Mouse (Mus musculus) heart, postnatal 0 days (tissue): Measurements from ENCODE around the gene Myo5c. TPM values are rescaled to one million over a fixed set of nuclear protein-coding genes. Genes with fewer than 3 reads are reported as not detected.
A peak's percentile ranks its signal among the peaks of the same experiment; 100 is the strongest.

Source experiments
- ATAC-seq: fragments of 200-750 bp; cut with Nextera tagmentation; 2 replicates; pipeline ENCODE4 v1.8.0; 2017; ENCODE audit warnings: low read depth, moderate number of reproducible peaks, moderate library complexity; ENCODE audit not compliant: insufficient read depth
- DNase-seq: peaks from one replicate; pipeline ENCODE4 v3.0.0-alpha.2; 2016; ENCODE audit warnings: low spot score
- H3K27ac ChIP-seq: fragments of 300-500 bp; sonication (generic); 2 replicates; pipeline ENCODE4 v1.5.1; 2014; ENCODE audit warnings: low read depth, mild to moderate bottlenecking
- H3K27me3 ChIP-seq: fragments of 300-500 bp; sonication (generic); 2 replicates; pipeline ENCODE4 v1.6.1; 2014; ENCODE audit warnings: low read length, mixed read lengths; ENCODE audit not compliant: control insufficient read depth, insufficient read depth
- H3K36me3 ChIP-seq: fragments of 300-500 bp; sonication (generic); replicated peaks from 2 replicates; pipeline ENCODE4 v1.6.1; 2014; ENCODE audit warnings: low read length, mixed read lengths; ENCODE audit not compliant: control insufficient read depth, insufficient read depth
- H3K4me1 ChIP-seq: fragments of 300-500 bp; sonication (generic); 2 replicates; pipeline ENCODE4 v1.6.1; 2014; ENCODE audit warnings: antibody characterized with exemption; ENCODE audit not compliant: control insufficient read depth, insufficient read depth
- H3K4me2 ChIP-seq: fragments of 300-500 bp; sonication (generic); 2 replicates; pipeline ENCODE4 v1.6.1; 2014; ENCODE audit warnings: low read depth, mild to moderate bottlenecking, low read length, moderate library complexity
- H3K4me3 ChIP-seq: fragments of 300-500 bp; sonication (generic); 2 replicates; pipeline ENCODE4 v1.5.1; 2014; ENCODE audit warnings: low read depth, low read length
- H3K9ac ChIP-seq: fragments of 300-500 bp; sonication (generic); replicated peaks from 2 replicates; pipeline ENCODE4 v1.6.1; 2014; ENCODE audit warnings: low read depth, low read length, mixed read lengths
- H3K9me3 ChIP-seq: fragments of 300-500 bp; sonication (generic); replicated peaks from 2 replicates; pipeline ENCODE4 v1.6.1; 2016; ENCODE audit warnings: low read length; ENCODE audit not compliant: control insufficient read depth
- CTCF ChIP-seq: IDR thresholded peaks from 2 replicates; pipeline ENCODE4 v1.5.1; 2016; ENCODE audit warnings: antibody characterized with exemption, control low read depth, low read depth
- EP300 ChIP-seq: IDR thresholded peaks from 2 replicates; pipeline ENCODE4 v1.6.1; 2016; ENCODE audit warnings: antibody characterized with exemption, low read depth
- WGBS: fragments of 180-500 bp; shearing (Covaris S2); extraction: QIAGEN DNeasy Blood & Tissue Kit; methylation state at CpG from one replicate; pipeline ENCODE4 v1.1.7; 2014; 5-methylcytosine and 5-hydroxymethylcytosine counted together
- polyA plus RNA-seq: library from polyadenylated mRNA; unstranded; fragments of >200 nt; fragmentation: Nextera tagmentation; extraction: Ambion mirVana; gene quantifications from 2 replicates; pipeline ENCODE4 v1.2.1, GENCODE M21; 2015
- total RNA-seq: library from RNA; depleted of rRNA; stranded (reverse); fragments of >200 nt; gene quantifications from 2 replicates; pipeline ENCODE4 v1.2.3, GENCODE M21; 2014; ENCODE audit warnings: low replicate concordance

Gene Myo5c
- total and polyA plus RNA-seq, 2 experiments from 2014 or later, result 1.5 to 2.1 TPM

DNA sequence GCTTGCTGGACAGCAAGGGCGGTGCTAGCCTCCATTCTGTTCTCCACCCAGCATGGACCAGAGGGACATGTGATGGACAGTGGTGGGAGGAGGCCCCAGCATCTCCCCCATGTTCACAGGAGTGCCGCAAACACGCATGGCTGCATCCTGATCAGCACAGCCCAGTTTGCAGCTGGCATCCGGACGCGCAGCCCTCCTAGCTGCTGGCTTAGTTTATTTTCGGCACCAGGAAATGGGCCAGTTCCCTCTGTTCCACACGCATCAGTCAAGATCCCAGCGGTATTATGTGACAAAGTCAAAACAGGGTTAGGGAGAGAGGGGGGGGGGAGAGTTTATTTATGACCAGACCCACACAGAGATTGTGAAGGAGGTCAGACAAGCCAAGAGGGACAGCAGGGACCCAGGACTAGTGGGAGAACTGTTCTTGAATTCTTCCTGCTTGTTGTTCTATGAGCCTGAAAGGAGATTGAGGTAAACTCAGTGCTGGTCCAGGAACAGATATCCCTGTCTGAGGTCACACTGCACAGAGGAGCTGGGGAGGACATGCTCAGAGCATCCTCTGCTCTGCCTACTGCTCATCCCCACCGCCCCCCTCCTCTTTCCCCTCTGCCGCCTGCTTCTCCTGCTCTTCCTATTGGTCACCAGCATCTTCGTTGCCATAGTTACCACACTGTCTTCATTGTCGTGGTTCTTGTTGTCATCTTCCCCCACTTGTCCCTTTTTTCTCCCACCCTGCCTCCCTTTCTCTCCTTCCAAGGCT lies 22.6 kb downstream of the Myo5c start:
- Histone ChIP-seq H3K4me2 (peak overlapping the region; percentile 12; the same call in 1 of the 2 replicates), H3K27ac (no peak overlapping the region; the same call in 1 of the 2 replicates)

DNA sequence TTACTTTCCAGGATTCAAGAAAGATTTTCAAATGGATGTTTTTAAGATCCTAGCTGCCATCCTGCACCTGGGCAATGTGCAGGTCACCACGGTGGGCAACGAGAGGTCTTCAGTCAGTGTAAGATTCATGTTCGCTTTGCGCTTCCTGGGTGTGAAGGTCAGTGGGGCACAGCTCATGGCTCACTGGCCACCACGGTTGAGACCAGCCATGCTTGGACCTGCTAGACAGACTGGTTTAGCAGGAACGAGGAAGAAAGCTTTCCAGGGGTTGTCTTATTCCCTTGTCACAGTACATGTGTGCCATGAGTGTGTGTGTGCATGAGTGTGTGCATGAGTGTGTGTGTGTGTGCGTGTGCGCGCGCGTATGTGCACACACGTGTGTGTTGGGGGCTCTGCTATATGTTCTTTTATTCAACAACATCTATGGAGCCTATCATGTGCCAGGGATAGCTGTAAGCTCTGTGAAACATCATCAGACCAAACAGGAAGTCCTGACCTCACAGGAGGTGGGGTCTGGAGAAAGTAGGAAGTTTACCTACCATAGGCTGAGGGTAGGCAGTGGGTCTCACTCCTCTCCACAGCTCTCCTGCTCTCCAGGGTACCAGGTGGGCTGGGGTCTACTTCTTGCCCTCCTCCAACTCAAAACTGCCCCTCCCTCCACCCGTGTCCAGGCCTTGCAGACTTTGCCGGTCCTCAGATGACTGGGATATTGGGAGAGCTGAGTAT lies 24.2 kb downstream of the Myo5c start:
- 86% methylated on average over 14 of the region's 14 CpGs for WGBS
- ATAC-seq, result no peak
- no peak overlapping the region for H3K27ac ChIP-seq

More for the DNA sequence above, 22.6 kb downstream of the Myo5c start:
- TF ChIP-seq CTCF (no peak), EP300 (no peak)
- H3K9me3 ChIP-seq, result no peaks in the 10 kb centered on the region
- H3K4me1 ChIP-seq, result peaks cover 14% of the 10 kb centered on the region
- 35% methylated on average over 13 of the region's 13 CpGs for WGBS
- no peak overlapping the region for H3K9ac ChIP-seq
- no peaks in the 10 kb centered on the region for H3K27me3 ChIP-seq
- DNase-seq (no peak), ATAC-seq (peak; percentile 68)
- H3K36me3 ChIP-seq, result no peaks in the 10 kb centered on the region
- no peak overlapping the region for H3K4me3 ChIP-seq

DNA sequence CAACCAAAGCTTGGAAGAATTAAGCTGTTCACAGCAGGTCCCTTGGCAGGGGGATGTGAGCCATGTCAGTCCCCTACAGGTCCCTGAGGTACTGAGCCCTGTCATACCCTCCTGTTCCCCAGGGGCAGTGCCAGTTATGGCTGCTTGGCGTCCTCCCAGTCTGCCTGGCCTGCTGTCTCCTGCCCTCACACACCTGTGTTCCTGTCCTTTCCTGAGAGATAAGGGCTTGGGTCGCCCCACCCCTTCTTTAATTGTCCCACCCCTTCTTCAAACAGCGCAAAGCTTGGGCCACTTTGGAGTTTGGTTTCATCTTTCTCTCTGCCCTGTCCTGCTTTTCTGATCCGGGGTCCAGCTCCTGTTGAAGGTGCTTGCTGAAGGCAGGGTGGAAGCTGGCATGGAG lies 27.0 kb downstream of the Myo5c start:
- H3K27ac ChIP-seq, result no peak overlapping the region
- no peak overlapping the region for H3K9ac ChIP-seq

More for the DNA sequence above, 24.2 kb downstream of the Myo5c start:
- Histone ChIP-seq H3K4me2 (no peak overlapping the region), H3K4me1 (peaks cover 15% of the 10 kb centered on the region), H3K4me3 (no peak overlapping the region), H3K9ac (no peak overlapping the region), H3K36me3 (no peaks in the 10 kb centered on the region), H3K27me3 (no peaks in the 10 kb centered on the region), H3K9me3 (no peaks in the 10 kb centered on the region)
- TF ChIP-seq CTCF, result no peak
- TF ChIP-seq EP300, result no peak
- DNase-seq, result no peak

DNA sequence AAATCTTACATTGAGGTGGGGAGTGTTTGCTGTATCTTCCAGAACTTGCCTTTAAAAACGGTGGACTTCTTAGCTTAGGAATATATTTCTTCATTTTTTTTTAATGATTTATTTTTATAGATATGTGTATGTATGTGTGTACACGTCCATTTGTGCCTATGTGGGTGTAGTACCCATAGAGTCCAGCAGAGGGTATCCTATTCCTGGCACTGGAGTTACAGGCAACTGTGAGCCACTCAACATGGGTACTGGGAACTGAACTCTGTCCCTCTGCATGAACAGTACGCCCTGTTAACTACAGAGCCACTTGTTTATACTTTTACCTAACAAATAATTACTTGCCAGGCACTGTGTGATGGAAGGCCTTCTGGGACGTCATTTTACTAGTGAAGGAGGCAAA lies 27.8 kb downstream of the Myo5c start:
- no peak for ATAC-seq
- H3K4me2 ChIP-seq, result no peak overlapping the region
- TF ChIP-seq CTCF, result peak; percentile 16; the same call in 1 of the 2 replicates
- TF ChIP-seq EP300, result no peak

More for the DNA sequence above, 27.0 kb downstream of the Myo5c start:
- Histone ChIP-seq H3K9me3 (no peaks in the 10 kb centered on the region), H3K4me3 (no peak overlapping the region), H3K4me2 (no peak overlapping the region), H3K4me1 (peaks cover 18% of the 10 kb centered on the region), H3K36me3 (no peaks in the 10 kb centered on the region), H3K27me3 (no peaks in the 10 kb centered on the region)
- DNase-seq (no peak), ATAC-seq (no peak)
- TF ChIP-seq EP300, result no peak
- no peak for TF ChIP-seq CTCF
- 75% methylated on average over 4 of the region's 4 CpGs for WGBS

DNA sequence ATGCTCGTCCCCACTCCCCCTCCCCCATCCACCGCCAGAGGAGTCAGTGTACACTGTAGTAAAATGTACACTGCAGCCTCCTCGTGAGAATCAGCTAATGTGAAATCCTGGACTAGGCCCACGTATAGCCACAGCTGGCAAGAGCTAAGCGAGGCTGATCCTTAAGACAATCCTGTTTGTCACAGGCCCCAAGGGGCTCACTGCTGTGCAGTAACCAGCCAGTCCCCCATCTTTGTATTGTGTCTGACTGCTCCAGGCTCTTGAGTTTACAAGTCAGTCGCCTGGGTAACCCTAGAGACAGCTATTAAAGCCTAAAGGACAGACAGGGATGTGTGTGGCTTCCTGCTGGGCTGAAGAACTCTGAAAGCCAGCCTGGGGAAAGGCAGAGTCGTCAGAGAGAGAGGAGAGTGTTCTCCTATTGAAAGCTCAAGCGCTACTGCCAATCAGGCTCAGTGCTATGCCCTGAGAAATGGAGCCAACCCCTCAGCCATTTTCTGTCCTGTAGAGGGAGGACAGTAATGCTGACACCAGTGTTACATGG lies 29.6 kb downstream of the Myo5c start:
- ATAC-seq, result peak; percentile 35; the same call in 1 of the 2 replicates
- H3K4me3 ChIP-seq, result no peak overlapping the region
- no peak overlapping the region for H3K9ac ChIP-seq
- no peaks in the 10 kb centered on the region for H3K36me3 ChIP-seq
- no peak overlapping the region for H3K4me2 ChIP-seq
- no peaks in the 10 kb centered on the region for H3K9me3 ChIP-seq
- no peak for DNase-seq
- 0 out of 2 replicates have a peak, but pooled peaks cover 5% of the 10 kb centered on the region for H3K4me1 ChIP-seq
- WGBS, result 42% methylated on average over 8 of the region's 8 CpGs
- no peak overlapping the region for H3K27ac ChIP-seq
- no peaks in the 10 kb centered on the region for H3K27me3 ChIP-seq
- no peak for TF ChIP-seq EP300

More for the DNA sequence above, 27.8 kb downstream of the Myo5c start:
- H3K27me3 ChIP-seq, result no peaks in the 10 kb centered on the region
- H3K9ac ChIP-seq, result no peak overlapping the region
- DNase-seq, result no peak
- no peaks in the 10 kb centered on the region for H3K36me3 ChIP-seq
- H3K9me3 ChIP-seq, result no peaks in the 10 kb centered on the region
- H3K4me3 ChIP-seq, result no peak overlapping the region
- WGBS, result 82% methylated on average over 4 of the region's 4 CpGs
- H3K27ac ChIP-seq, result no peak overlapping the region
- H3K4me1 ChIP-seq, result peaks cover 10% of the 10 kb centered on the region
